Mouse (Mus musculus): ENCODE data around the gene Ikzf4. TPM values are rescaled to one million over a fixed set of nuclear protein-coding genes. Genes with fewer than 3 reads are reported as not detected.
A peak's percentile ranks its signal among the peaks of the same experiment; 100 is the strongest.
"Not testable (repeated sequence)": the region's sequence is repeated elsewhere in the genome, so short reads cannot be mapped to it uniquely, and the experiment has no call there.

The Ikzf4 gene
- polyA plus RNA-seq, 1 experiment from 2014 or later, result 11.3 TPM

GRCm38 (mm10) chr10:128636561-128636960 lies 9.2 kb downstream of the Ikzf4 start:
- H3K4me1 ChIP-seq, result no peaks in the 10 kb centered on the region
- no peaks in the 10 kb centered on the region for H3K27me3 ChIP-seq
- no peak overlapping the region for H3K27ac ChIP-seq (replicated peaks)
- ATAC-seq (replicated peaks), result no peak
- WGBS, result 47% methylated on average over 6 of the region's 6 CpGs
- no peaks in the 10 kb centered on the region for H3K9me3 ChIP-seq
- no peak overlapping the region for H3K4me2 ChIP-seq (replicated peaks)
- H3K4me3 ChIP-seq, result no peak overlapping the region
- peaks cover 62% of the 10 kb centered on the region for H3K36me3 ChIP-seq
- H3K9ac ChIP-seq (replicated peaks), result no peak overlapping the region

- H3K4me1 ChIP-seq, result no peaks in the 10 kb centered on the region
- no peak overlapping the region for H3K27ac ChIP-seq (replicated peaks)
- H3K4me3 ChIP-seq, result no peak overlapping the region
- H3K4me2 ChIP-seq (replicated peaks), result no peak overlapping the region
- H3K9me3 ChIP-seq, result no peaks in the 10 kb centered on the region
- H3K9ac ChIP-seq (replicated peaks), result no peak overlapping the region
- H3K27me3 ChIP-seq, result no peaks in the 10 kb centered on the region
- H3K36me3 ChIP-seq, result peaks cover 56% of the 10 kb centered on the region
- WGBS, result 94% methylated on average over 13 of the region's 13 CpGs
- no peak for ATAC-seq (replicated peaks)
Observed at GRCm38 (mm10) chr10:128635697-128636096, 10.1 kb downstream of the Ikzf4 start.

- Histone ChIP-seq H3K4me1 (no peaks in the 10 kb centered on the region), H3K9me3 (no peaks in the 10 kb centered on the region), H3K9ac (replicated peaks) (no peak overlapping the region), H3K36me3 (peaks cover 25% of the 10 kb centered on the region), H3K4me2 (replicated peaks) (no peak overlapping the region), H3K27me3 (peaks cover 3% of the 10 kb centered on the region; the same call in 1 of the 2 replicates), H3K27ac (replicated peaks) (no peak overlapping the region), H3K4me3 (no peak overlapping the region)
- ATAC-seq (replicated peaks), result no peak
- 15% methylated on average over 6 of the region's 6 CpGs for WGBS
Observed at GRCm38 (mm10) chr10:128631571-128631970, 14.2 kb downstream of the Ikzf4 start.

GRCm38 (mm10) chr10:128630306-128630705 lies 15.5 kb downstream of the Ikzf4 start:
- not testable (repeated sequence) for H3K4me3 ChIP-seq; H3K27me3 ChIP-seq; H3K4me2 ChIP-seq (replicated peaks); H3K9me3 ChIP-seq; H3K4me1 ChIP-seq; H3K9ac ChIP-seq (replicated peaks); ATAC-seq (replicated peaks); H3K27ac ChIP-seq (replicated peaks)
- 83% methylated on average over 5 of the region's 5 CpGs for WGBS
- H3K36me3 ChIP-seq, result peaks cover 15% of the 10 kb centered on the region

- H3K4me3 ChIP-seq, result no peak overlapping the region
- 79% methylated on average over 2 of the region's 2 CpGs for WGBS
- no peak overlapping the region for H3K4me2 ChIP-seq (replicated peaks)
- H3K9me3 ChIP-seq, result no peaks in the 10 kb centered on the region
- H3K27me3 ChIP-seq, result peaks cover 3% of the 10 kb centered on the region; the same call in 1 of the 2 replicates
- no peak overlapping the region for H3K9ac ChIP-seq (replicated peaks)
- H3K36me3 ChIP-seq, result peaks cover 15% of the 10 kb centered on the region
- no peak for ATAC-seq (replicated peaks)
- peaks cover 10% of the 10 kb centered on the region for H3K4me1 ChIP-seq
- H3K27ac ChIP-seq (replicated peaks), result no peak overlapping the region
Observed at GRCm38 (mm10) chr10:128629746-128630145, 16.0 kb downstream of the Ikzf4 start.

GRCm38 (mm10) chr10:128627398-128628317 lies 18.1 kb downstream of the Ikzf4 start:
- peaks cover 10% of the 10 kb centered on the region for H3K4me1 ChIP-seq
- no peak overlapping the region for H3K9ac ChIP-seq (replicated peaks)
- peaks cover 23% of the 10 kb centered on the region for H3K36me3 ChIP-seq
- H3K4me2 ChIP-seq (replicated peaks), result no peak overlapping the region
- H3K27ac ChIP-seq (replicated peaks), result peak overlapping the region; percentile 88; the same call in 1 of the 2 replicates
- no peaks in the 10 kb centered on the region for H3K9me3 ChIP-seq
- H3K27me3 ChIP-seq, result peaks cover 3% of the 10 kb centered on the region; the same call in 1 of the 2 replicates
- no peak for ATAC-seq (replicated peaks)
- no peak overlapping the region for H3K4me3 ChIP-seq
- WGBS, result 87% methylated on average over 10 of the region's 10 CpGs

- ATAC-seq (replicated peaks), result peak; percentile 98
- Histone ChIP-seq H3K27ac (replicated peaks) (peak within 1 kb of the TSS; percentile 88), H3K4me1 (peaks cover 10% of the 10 kb centered on the region), H3K36me3 (peaks cover 23% of the 10 kb centered on the region), H3K4me2 (replicated peaks) (peak within 1 kb of the TSS; percentile 58), H3K9ac (replicated peaks) (peak within 1 kb of the TSS; percentile 96), H3K27me3 (peaks cover 3% of the 10 kb centered on the region; the same call in 1 of the 2 replicates), H3K9me3 (no peaks in the 10 kb centered on the region), H3K4me3 (peak within 1 kb of the TSS; percentile 96)
- under 1% methylated on average over 40 of the region's 40 CpGs for WGBS
Observed at GRCm38 (mm10) chr10:128626311-128627310, 19.2 kb downstream of the Ikzf4 start, which contains the start of gene Rps26. TSS of gene Rps26 (minus strand) at chr10:128626747.

GRCm38 (mm10) chr10:128625287-128625894 lies 20.4 kb downstream of the Ikzf4 start:
- H3K27me3 ChIP-seq, result peaks cover 3% of the 10 kb centered on the region; the same call in 1 of the 2 replicates
- H3K36me3 ChIP-seq, result peaks cover 23% of the 10 kb centered on the region
- peak overlapping the region; percentile 96 for H3K9ac ChIP-seq (replicated peaks)
- H3K4me1 ChIP-seq, result peaks cover 10% of the 10 kb centered on the region
- WGBS, result 49% methylated on average over 7 of the region's 7 CpGs
- peak overlapping the region; percentile 96 for H3K4me3 ChIP-seq
- H3K9me3 ChIP-seq, result no peaks in the 10 kb centered on the region
- ATAC-seq (replicated peaks), result no peak
- peak overlapping the region; percentile 74 for H3K27ac ChIP-seq (replicated peaks)
- H3K4me2 ChIP-seq (replicated peaks), result peak overlapping the region; percentile 58

- not testable (repeated sequence) for H3K9ac ChIP-seq (replicated peaks); H3K9me3 ChIP-seq; H3K27me3 ChIP-seq; H3K4me3 ChIP-seq; H3K4me2 ChIP-seq (replicated peaks); ATAC-seq (replicated peaks); H3K27ac ChIP-seq (replicated peaks)
- Histone ChIP-seq H3K36me3 (peaks cover 23% of the 10 kb centered on the region), H3K4me1 (peaks cover 10% of the 10 kb centered on the region)
- 88% methylated on average over 4 of the region's 4 CpGs for WGBS
Observed at GRCm38 (mm10) chr10:128623106-128623613, 22.6 kb downstream of the Ikzf4 start.

- H3K4me1 ChIP-seq, result peaks cover 10% of the 10 kb centered on the region
- H3K4me2 ChIP-seq (replicated peaks), result no peak overlapping the region
- no peaks in the 10 kb centered on the region for H3K27me3 ChIP-seq
- no peaks in the 10 kb centered on the region for H3K9me3 ChIP-seq
- no peak for ATAC-seq (replicated peaks)
- 80% methylated on average over 4 of the region's 4 CpGs for WGBS
- no peak overlapping the region for H3K27ac ChIP-seq (replicated peaks)
- no peak overlapping the region for H3K4me3 ChIP-seq
- no peak overlapping the region for H3K9ac ChIP-seq (replicated peaks)
- peaks cover 23% of the 10 kb centered on the region for H3K36me3 ChIP-seq
Observed at GRCm38 (mm10) chr10:128622702-128623101, 23.1 kb downstream of the Ikzf4 start.

- WGBS, result 74% methylated on average over 3 of the region's 3 CpGs
- no peak overlapping the region for H3K27ac ChIP-seq (replicated peaks)
- H3K9me3 ChIP-seq, result no peaks in the 10 kb centered on the region
- H3K36me3 ChIP-seq, result peaks cover 23% of the 10 kb centered on the region
- no peaks in the 10 kb centered on the region for H3K27me3 ChIP-seq
- H3K4me1 ChIP-seq, result peaks cover 10% of the 10 kb centered on the region
- no peak for ATAC-seq (replicated peaks)
- no peak overlapping the region for H3K4me3 ChIP-seq
- no peak overlapping the region for H3K9ac ChIP-seq (replicated peaks)
- H3K4me2 ChIP-seq (replicated peaks), result no peak overlapping the region
Observed at GRCm38 (mm10) chr10:128621986-128622520, 23.7 kb downstream of the Ikzf4 start.

Measured in forebrain, embryonic 15.5 days (tissue).